Mouse (Mus musculus): ENCODE results near the gene Olfr1329. TPM values are rescaled to one million over a fixed set of nuclear protein-coding genes. Genes with fewer than 3 reads are reported as not detected.
"Not testable (repeated sequence)": the region's sequence is repeated elsewhere in the genome, so short reads cannot be mapped to it uniquely, and the experiment has no call there.

Gene Olfr1329
- polyA plus RNA-seq (2014; fragmentation: Nextera tagmentation; extraction: Ambion mirVana) = not detected in 2 replicates

GRCm38 (mm10) chr4:118917365-118917764 lies at the start of gene Olfr1329:
TSS of gene Olfr1329 (minus strand) at chr4:118917465.
- not testable (repeated sequence) for H3K9ac ChIP-seq (ENCODE audit: low read depth, low read length); H3K4me2 ChIP-seq; H3K9me3 ChIP-seq (ENCODE audit: control insufficient read depth, low read length); H3K36me3 ChIP-seq (ENCODE audit: control insufficient read depth, insufficient read depth, low read length); ATAC-seq (replicated peaks; ENCODE audit: low FRiP score); H3K27me3 ChIP-seq (replicated peaks; ENCODE audit: control insufficient read depth, insufficient read depth, low read length); H3K4me1 ChIP-seq (replicated peaks; ENCODE audit: control insufficient read depth, insufficient read depth, low read length); H3K4me3 ChIP-seq (ENCODE audit: low read depth, low read length); DNase-seq (ENCODE audit: low spot score); H3K27ac ChIP-seq (ENCODE audit: low read depth, low read length)
- WGBS = 51% methylated on average over 2 of the region's 2 CpGs

GRCm38 (mm10) chr4:118961141-118961628 lies 43.9 kb upstream of the Olfr1329 start, which contains the start of gene Lao1:
TSS of gene Lao1 (plus strand) at chr4:118961578.
- Histone ChIP-seq H3K9me3 (ENCODE audit: control insufficient read depth, low read length) (no peaks in the 10 kb centered on the region), H3K4me2 (no peak within 1 kb of the TSS), H3K36me3 (ENCODE audit: control insufficient read depth, insufficient read depth, low read length) (no peaks in the 10 kb centered on the region), H3K27me3 (replicated peaks; ENCODE audit: control insufficient read depth, insufficient read depth, low read length) (no peaks in the 10 kb centered on the region), H3K4me1 (replicated peaks; ENCODE audit: control insufficient read depth, insufficient read depth, low read length) (no peaks in the 10 kb centered on the region), H3K9ac (ENCODE audit: low read depth, low read length) (no peak within 1 kb of the TSS), H3K4me3 (ENCODE audit: low read depth, low read length) (no peak within 1 kb of the TSS), H3K27ac (ENCODE audit: low read depth, low read length) (no peak within 1 kb of the TSS)
- DNase-seq (ENCODE audit: low spot score) (no peak), ATAC-seq (replicated peaks; ENCODE audit: low FRiP score) (no peak)
- WGBS = 80% methylated on average over 2 of the region's 2 CpGs

DNA sequence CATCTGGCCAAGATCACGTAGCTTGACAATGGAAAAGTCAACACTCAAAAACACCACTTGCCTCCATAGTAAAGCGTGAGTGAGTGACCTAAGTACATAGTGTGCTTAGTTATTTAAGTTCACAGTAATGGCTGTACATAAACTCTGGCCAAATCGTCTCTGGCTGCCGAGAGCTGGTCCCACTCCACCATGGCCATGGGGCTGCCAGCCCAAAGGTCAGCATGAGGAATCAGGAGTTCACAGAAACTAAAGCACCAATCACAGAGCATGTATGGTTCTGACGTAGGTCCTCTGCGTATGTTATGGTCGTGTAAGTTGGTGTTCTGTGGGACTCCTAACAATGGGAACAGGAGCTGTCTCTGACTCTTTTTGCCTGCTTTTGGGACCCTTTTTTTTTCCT lies 41.5 kb upstream of the Olfr1329 start:
- DNase-seq (ENCODE audit: low spot score) (no peak), ATAC-seq (replicated peaks; ENCODE audit: low FRiP score) (no peak)
- H3K4me3 ChIP-seq (ENCODE audit: low read depth, low read length) = no peak overlapping the region
- H3K9ac ChIP-seq (ENCODE audit: low read depth, low read length) = no peak overlapping the region
- H3K27me3 ChIP-seq (replicated peaks; ENCODE audit: control insufficient read depth, insufficient read depth, low read length) = no peaks in the 10 kb centered on the region
- H3K27ac ChIP-seq (ENCODE audit: low read depth, low read length) = no peak overlapping the region
- H3K9me3 ChIP-seq (ENCODE audit: control insufficient read depth, low read length) = no peaks in the 10 kb centered on the region
- H3K4me1 ChIP-seq (replicated peaks; ENCODE audit: control insufficient read depth, insufficient read depth, low read length) = no peaks in the 10 kb centered on the region
- WGBS = 84% methylated on average over 7 of the region's 7 CpGs
- no peak overlapping the region for H3K4me2 ChIP-seq
- H3K36me3 ChIP-seq (ENCODE audit: control insufficient read depth, insufficient read depth, low read length) = no peaks in the 10 kb centered on the region

DNA sequence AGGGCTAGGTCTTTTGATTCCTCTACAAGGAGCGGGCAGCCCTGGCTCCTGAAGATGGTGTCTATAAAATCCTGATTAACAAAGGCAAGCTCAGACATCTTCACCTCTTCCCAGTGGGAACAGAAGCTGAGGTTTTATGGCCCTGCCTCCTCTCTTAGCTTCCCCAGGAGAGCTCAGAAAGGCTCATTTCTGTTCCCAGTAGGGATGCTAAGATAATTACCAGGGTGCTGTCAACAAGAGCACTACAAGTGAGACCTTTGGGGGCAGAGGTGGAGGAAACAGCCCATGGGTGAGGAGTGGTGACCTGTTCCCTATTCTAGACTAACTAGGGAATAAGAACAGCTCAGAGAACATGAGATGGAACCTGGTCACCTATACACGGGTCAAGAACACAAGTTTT lies 21.2 kb upstream of the Olfr1329 start, which contains the start of gene Olfr1328:
Gene Olfr1328, minus strand, starts transcription at position 101 of the 400 bp plus-strand sequence.
- no peak within 1 kb of the TSS for H3K4me3 ChIP-seq (ENCODE audit: low read depth, low read length)
- no peak within 1 kb of the TSS for H3K4me2 ChIP-seq
- no peak within 1 kb of the TSS for H3K9ac ChIP-seq (ENCODE audit: low read depth, low read length)
- no peak for ATAC-seq (replicated peaks; ENCODE audit: low FRiP score)
- H3K27ac ChIP-seq (ENCODE audit: low read depth, low read length) = no peak within 1 kb of the TSS
- H3K36me3 ChIP-seq (ENCODE audit: control insufficient read depth, insufficient read depth, low read length) = no peaks in the 10 kb centered on the region
- WGBS = 71% methylated on average over 2 of the region's 2 CpGs
- no peaks in the 10 kb centered on the region for H3K4me1 ChIP-seq (replicated peaks; ENCODE audit: control insufficient read depth, insufficient read depth, low read length)
- no peak for DNase-seq (ENCODE audit: low spot score)
- H3K9me3 ChIP-seq (ENCODE audit: control insufficient read depth, low read length) = no peaks in the 10 kb centered on the region
- H3K27me3 ChIP-seq (replicated peaks; ENCODE audit: control insufficient read depth, insufficient read depth, low read length) = no peaks in the 10 kb centered on the region

DNA sequence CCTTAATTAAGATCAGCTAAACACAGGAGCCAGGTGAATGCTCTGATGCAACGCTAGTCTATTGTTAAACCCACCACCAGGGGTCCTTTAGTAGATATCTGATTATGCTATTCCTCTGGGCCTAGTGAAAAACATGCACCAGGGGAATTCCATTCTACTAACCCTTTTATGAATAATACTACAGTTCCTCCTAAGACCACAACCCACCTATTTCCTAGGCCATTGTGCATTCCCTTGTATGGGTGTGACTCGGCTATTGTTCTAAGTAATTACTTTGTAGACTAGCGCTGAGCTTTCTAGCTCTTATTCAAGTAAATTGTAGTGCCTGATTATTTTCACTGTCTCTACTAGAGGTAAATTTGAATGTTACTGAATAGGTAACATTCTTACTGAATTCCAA lies 14.1 kb upstream of the Olfr1329 start:
- H3K9me3 ChIP-seq (ENCODE audit: control insufficient read depth, low read length) = not testable (repeated sequence)

GRCm38 (mm10) chr4:118901981-118902380 lies 15.3 kb downstream of the Olfr1329 start:
- H3K4me2 ChIP-seq = no peak overlapping the region
- DNase-seq (ENCODE audit: low spot score) = no peak
- WGBS = 69% methylated on average over 2 of the region's 2 CpGs

More for the DNA sequence above, 14.1 kb upstream of the Olfr1329 start:
- H3K4me2 ChIP-seq; H3K27ac ChIP-seq (ENCODE audit: low read depth, low read length); H3K9ac ChIP-seq (ENCODE audit: low read depth, low read length); H3K36me3 ChIP-seq (ENCODE audit: control insufficient read depth, insufficient read depth, low read length); H3K4me3 ChIP-seq (ENCODE audit: low read depth, low read length); H3K4me1 ChIP-seq (replicated peaks; ENCODE audit: control insufficient read depth, insufficient read depth, low read length); ATAC-seq (replicated peaks; ENCODE audit: low FRiP score); H3K27me3 ChIP-seq (replicated peaks; ENCODE audit: control insufficient read depth, insufficient read depth, low read length); DNase-seq (ENCODE audit: low spot score): not testable (repeated sequence)
- WGBS = 81% methylated on average over 3 of the region's 3 CpGs

DNA sequence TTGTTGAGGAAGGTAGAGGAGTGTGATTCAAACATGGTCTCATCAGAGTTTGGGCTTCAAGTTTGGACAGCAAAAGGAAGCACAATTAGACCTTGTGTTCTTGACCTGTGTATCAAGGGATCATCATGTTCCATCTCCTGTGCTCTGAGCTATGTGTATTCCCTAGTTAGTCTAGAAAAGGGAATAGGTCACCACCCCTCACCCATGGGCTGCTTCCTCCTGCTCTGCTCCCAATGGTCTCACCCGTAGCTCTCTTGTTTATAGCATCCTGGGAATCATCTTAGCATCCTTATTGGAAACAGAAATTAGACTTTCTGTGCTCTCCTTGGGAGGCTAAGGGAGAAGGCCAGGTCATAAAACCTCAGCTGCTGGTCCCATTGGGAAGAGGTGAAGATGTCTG lies 29.0 kb downstream of the Olfr1329 start, which contains the start of gene Olfr1330:
Gene Olfr1330, plus strand, starts transcription at position 301 of the 400 bp plus-strand sequence.
- Histone ChIP-seq H3K27ac (ENCODE audit: low read depth, low read length) (no peak within 1 kb of the TSS), H3K9ac (ENCODE audit: low read depth, low read length) (no peak within 1 kb of the TSS), H3K36me3 (ENCODE audit: control insufficient read depth, insufficient read depth, low read length) (no peaks in the 10 kb centered on the region), H3K27me3 (replicated peaks; ENCODE audit: control insufficient read depth, insufficient read depth, low read length) (no peaks in the 10 kb centered on the region), H3K4me3 (ENCODE audit: low read depth, low read length) (no peak within 1 kb of the TSS), H3K9me3 (ENCODE audit: control insufficient read depth, low read length) (no peaks in the 10 kb centered on the region), H3K4me1 (replicated peaks; ENCODE audit: control insufficient read depth, insufficient read depth, low read length) (no peaks in the 10 kb centered on the region), H3K4me2 (no peak within 1 kb of the TSS)
- no peak for DNase-seq (ENCODE audit: low spot score)
- 82% methylated on average over 1 of the region's 1 CpGs for WGBS
- no peak for ATAC-seq (replicated peaks; ENCODE audit: low FRiP score)

More at GRCm38 (mm10) chr4:118901981-118902380, 15.3 kb downstream of the Olfr1329 start:
- Histone ChIP-seq H3K27me3 (replicated peaks; ENCODE audit: control insufficient read depth, insufficient read depth, low read length) (no peaks in the 10 kb centered on the region), H3K4me1 (replicated peaks; ENCODE audit: control insufficient read depth, insufficient read depth, low read length) (no peaks in the 10 kb centered on the region), H3K36me3 (ENCODE audit: control insufficient read depth, insufficient read depth, low read length) (no peaks in the 10 kb centered on the region), H3K9ac (ENCODE audit: low read depth, low read length) (no peak overlapping the region), H3K27ac (ENCODE audit: low read depth, low read length) (no peak overlapping the region), H3K9me3 (ENCODE audit: control insufficient read depth, low read length) (no peaks in the 10 kb centered on the region), H3K4me3 (ENCODE audit: low read depth, low read length) (no peak overlapping the region)
- no peak for ATAC-seq (replicated peaks; ENCODE audit: low FRiP score)

DNA sequence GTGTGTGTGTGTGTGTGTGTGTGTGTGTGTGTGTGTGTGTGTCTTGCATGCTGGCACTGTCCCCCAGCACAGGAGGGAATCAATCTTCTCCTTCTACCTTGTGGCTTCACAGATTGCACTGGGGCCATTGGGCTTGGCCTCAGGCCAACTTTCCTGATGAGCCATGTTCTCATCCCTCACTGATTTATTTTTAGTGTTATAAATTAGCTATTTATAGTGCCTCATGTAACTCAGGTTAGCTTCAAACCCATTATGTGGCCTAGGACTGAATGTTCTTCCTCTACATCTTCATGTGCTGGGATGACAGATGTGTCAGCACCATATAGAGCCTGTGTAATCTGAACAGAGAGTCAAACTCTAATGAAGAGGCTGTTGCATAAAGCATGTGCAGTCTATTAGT lies 49.7 kb downstream of the Olfr1329 start:
- no peak for ATAC-seq (replicated peaks; ENCODE audit: low FRiP score)
- Histone ChIP-seq H3K36me3 (ENCODE audit: control insufficient read depth, insufficient read depth, low read length) (no peaks in the 10 kb centered on the region), H3K4me1 (replicated peaks; ENCODE audit: control insufficient read depth, insufficient read depth, low read length) (no peaks in the 10 kb centered on the region), H3K4me2 (no peak overlapping the region), H3K4me3 (ENCODE audit: low read depth, low read length) (no peak overlapping the region), H3K27me3 (replicated peaks; ENCODE audit: control insufficient read depth, insufficient read depth, low read length) (no peaks in the 10 kb centered on the region), H3K9me3 (ENCODE audit: control insufficient read depth, low read length) (no peaks in the 10 kb centered on the region), H3K9ac (ENCODE audit: low read depth, low read length) (no peak overlapping the region), H3K27ac (ENCODE audit: low read depth, low read length) (no peak overlapping the region)
- DNase-seq (ENCODE audit: low spot score) = no peak
